Mouse (Mus musculus) T-cell, adult 2 months (primary cell): Measurements from ENCODE around the gene Olfr610.
"Not testable (repeated sequence)": the region's sequence is repeated elsewhere in the genome, so short reads cannot be mapped to it uniquely, and the experiment has no call there.

Source experiments
- DNase-seq: peaks from one replicate; pipeline ENCODE4 v3.0.0; 2022; ENCODE audit warnings: low spot score

Olfr610 gene

GRCm38 (mm10) chr7:103512022-103512421 lies at the start of gene Olfr610:
Gene Olfr610, minus strand, starts transcription at chr7:103512122.
- no peak for DNase-seq

- no peak for DNase-seq
These were observed 43.9 kb upstream of the Olfr610 start, which contains the start of gene Olfr615 for GRCm38 (mm10) chr7:103555779-103556178. Gene Olfr615, plus strand, starts transcription at chr7:103556079.

GRCm38 (mm10) chr7:103547774-103548173 lies 35.9 kb upstream of the Olfr610 start, which contains the start of gene Olfr613:
Gene Olfr613, plus strand, starts transcription at chr7:103548074.
- DNase-seq = no peak

GRCm38 (mm10) chr7:103542617-103543016 lies 30.7 kb upstream of the Olfr610 start, which contains the start of gene Olfr612:
Gene Olfr612, minus strand, starts transcription at chr7:103542717.
- not testable (repeated sequence) for DNase-seq

GRCm38 (mm10) chr7:103520746-103521145 lies 8.8 kb upstream of the Olfr610 start, which contains the start of gene Olfr611:
Gene Olfr611, minus strand, starts transcription at chr7:103520846.
- DNase-seq = not testable (repeated sequence)

- DNase-seq = no peak
These were observed 14.0 kb downstream of the Olfr610 start, which contains the start of gene Olfr609 for GRCm38 (mm10) chr7:103497962-103498361. Gene Olfr609, minus strand, starts transcription at chr7:103498062.

GRCm38 (mm10) chr7:103477106-103477505 lies 34.8 kb downstream of the Olfr610 start:
- DNase-seq = not testable (repeated sequence)

GRCm38 (mm10) chr7:103469577-103469976 lies 42.3 kb downstream of the Olfr610 start, which contains the start of gene Olfr608:
Gene Olfr608, plus strand, starts transcription at chr7:103469877.
- no peak for DNase-seq

GRCm38 (mm10) chr7:103460590-103460989 lies 51.3 kb downstream of the Olfr610 start:
- DNase-seq = no peak
